In the genomic region with DNA sequence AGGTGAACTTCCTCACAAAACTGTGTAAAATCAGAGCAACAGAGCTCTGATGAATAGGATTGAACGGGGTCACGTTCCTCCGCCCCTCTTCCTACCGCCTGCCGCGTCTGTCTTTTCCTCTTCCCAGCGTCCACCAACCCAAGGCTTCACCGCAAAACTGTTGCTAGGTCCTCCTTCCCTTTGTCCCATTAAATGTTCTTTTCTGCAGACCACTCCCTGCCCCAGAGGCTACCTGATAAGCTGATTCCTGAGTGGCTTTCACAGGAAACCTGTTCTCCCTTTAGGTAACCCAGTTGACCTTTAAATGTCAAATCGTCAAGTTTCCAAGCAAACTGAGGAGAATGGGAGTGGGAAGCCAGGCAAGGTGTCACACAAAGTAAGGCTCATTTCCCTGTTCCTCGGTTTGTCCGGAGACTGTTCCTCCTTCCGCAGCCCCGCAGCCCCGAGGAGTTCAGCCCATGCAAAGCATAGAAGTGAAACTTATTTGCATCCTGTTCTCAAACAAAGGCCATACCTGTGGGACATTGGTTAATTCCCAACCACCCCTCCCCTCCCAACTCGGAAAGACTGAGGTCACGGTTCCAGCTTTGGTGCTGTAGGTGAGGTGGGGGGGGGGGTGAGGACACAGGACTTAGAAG, we compare ENCODE assay signal across 12 mouse cellular contexts. TPM values are rescaled to one million over a fixed set of nuclear protein-coding genes. Genes with fewer than 3 reads are reported as not detected.
DNase-seq lines count a peak whose midpoint lies in the region; ATAC-seq and TF ChIP-seq lines count a peak whose summit lies in the region.
"Had no signal": no experiment of that assay in that cellular context is flagged by ENCODE, and none has a peak within 500 bp of the region (broad histone marks: within the 10 kb centered on the region; RNA-seq: fewer than 3 reads in every experiment).

No protein-coding gene starts in this region.

- H3K9ac ChIP-seq in heart, embryonic 12.5 days, result no peak overlapping the region
- H3K9ac ChIP-seq in ES-Bruce4 (ENCODE audit: low read depth, poor library complexity, severe bottlenecking), result 0 out of 2 replicates have a peak overlapping the region, but pooled peaks have one; percentile 37
- no peak overlapping the region for H3K9ac ChIP-seq in kidney, embryonic 15.5 days
- H3K9ac ChIP-seq: forebrain, embryonic 15.5 days; heart, embryonic 15.5 days; limb, embryonic 12.5 days had no signal

- no peak for DNase-seq in heart, postnatal 10 days
- peak; percentile 32 for DNase-seq in lung, postnatal 25 days (ENCODE audit: low spot score)
- no peak for DNase-seq in left cerebral cortex, adult 18-20 months (ENCODE audit: low spot score in 2 of 2)

- no peaks in the 10 kb centered on the region for H3K27me3 ChIP-seq in heart, embryonic 12.5 days (replicated peaks)
- H3K27me3 ChIP-seq in ES-Bruce4 (ENCODE audit: control insufficient read depth, insufficient read depth, low read length, poor library complexity, severe bottlenecking), result no peaks in the 10 kb centered on the region
- no peaks in the 10 kb centered on the region for H3K27me3 ChIP-seq in kidney, embryonic 15.5 days
- H3K27me3 ChIP-seq: forebrain, embryonic 15.5 days; heart, embryonic 15.5 days had no signal

- no peaks in the 10 kb centered on the region for H3K9me3 ChIP-seq in heart, embryonic 12.5 days (replicated peaks)
- H3K9me3 ChIP-seq in ES-Bruce4 (replicated peaks; ENCODE audit: control insufficient read depth, insufficient read depth, low read length, poor library complexity, severe bottlenecking), result no peaks in the 10 kb centered on the region
- no peaks in the 10 kb centered on the region for H3K9me3 ChIP-seq in kidney, embryonic 15.5 days (replicated peaks)
- H3K9me3 ChIP-seq: embryonic facial prominence, embryonic 10.5 days; forebrain, embryonic 15.5 days; heart, embryonic 15.5 days; limb, embryonic 12.5 days had no signal

- peak; percentile 44; the same call in 1 of the 2 replicates for TF ChIP-seq EP300 in ES-Bruce4 (IDR thresholded peaks at IDR 0.05; ENCODE audit: insufficient read depth, low read depth, low read length)

- H3K27ac ChIP-seq in heart, embryonic 12.5 days (ENCODE audit: poor library complexity, severe bottlenecking), result no peak overlapping the region
- peak overlapping the region; percentile 90 for H3K27ac ChIP-seq in ES-Bruce4 (ENCODE audit: insufficient read depth, low read length)
- H3K27ac ChIP-seq in kidney, embryonic 15.5 days, result peak overlapping the region; percentile 82
- H3K27ac ChIP-seq: embryonic facial prominence, embryonic 10.5 days; forebrain, embryonic 15.5 days; heart, embryonic 15.5 days; limb, embryonic 12.5 days had no signal

- TF ChIP-seq CTCF in ES-Bruce4 (IDR thresholded peaks at IDR 0.05; ENCODE audit: low read depth, low read length), result no peak

- H3K4me2 ChIP-seq in heart, embryonic 12.5 days, result peak overlapping the region; percentile 4
- peak overlapping the region; percentile 27; the same call in 1 of the 2 replicates for H3K4me2 ChIP-seq in kidney, embryonic 15.5 days
- H3K4me2 ChIP-seq: forebrain, embryonic 15.5 days; heart, embryonic 15.5 days; limb, embryonic 12.5 days had no signal

- H3K36me3 ChIP-seq in heart, embryonic 12.5 days, result no peaks in the 10 kb centered on the region
- no peaks in the 10 kb centered on the region for H3K36me3 ChIP-seq in ES-Bruce4 (ENCODE audit: control insufficient read depth, insufficient read depth, low read length, poor library complexity, severe bottlenecking)
- no peaks in the 10 kb centered on the region for H3K36me3 ChIP-seq in kidney, embryonic 15.5 days
- H3K36me3 ChIP-seq: embryonic facial prominence, embryonic 10.5 days; forebrain, embryonic 15.5 days; heart, embryonic 15.5 days; limb, embryonic 12.5 days had no signal

- WGBS in heart, embryonic 12.5 days, result 36% methylated on average over 16 of the region's 16 CpGs
- 39% methylated on average over 16 of the region's 16 CpGs for WGBS in kidney, embryonic 15.5 days

- H3K4me1 ChIP-seq in heart, embryonic 12.5 days (replicated peaks), result peaks cover 18% of the 10 kb centered on the region
- peaks cover 2% of the 10 kb centered on the region for H3K4me1 ChIP-seq in ES-Bruce4 (ENCODE audit: control insufficient read depth, insufficient read depth, low read length)
- H3K4me1 ChIP-seq in kidney, embryonic 15.5 days, result peaks cover 21% of the 10 kb centered on the region
- H3K4me1 ChIP-seq: forebrain, embryonic 15.5 days had no signal

- H3K4me3 ChIP-seq in heart, embryonic 12.5 days, result no peak overlapping the region
- H3K4me3 ChIP-seq in ES-Bruce4 (ENCODE audit: low read depth, low read length), result peak overlapping the region; percentile 21
- H3K4me3 ChIP-seq in kidney, embryonic 15.5 days (replicated peaks), result no peak overlapping the region
- H3K4me3 ChIP-seq: embryonic facial prominence, embryonic 10.5 days; forebrain, embryonic 15.5 days; heart, embryonic 15.5 days; limb, embryonic 12.5 days had no signal

- intact Hi-C loops in heart, postnatal 10 days (cut with DNase I), result no loop called here

- no peak for TF ChIP-seq POLR2A in ES-Bruce4 (IDR thresholded peaks at IDR 0.05; ENCODE audit: insufficient read depth, low read length)

- ATAC-seq in heart, embryonic 12.5 days (ENCODE audit: insufficient number of reproducible peaks, low FRiP score), result no peak
- peak; percentile 34; the same call in 1 of the 2 replicates for ATAC-seq in kidney, embryonic 15.5 days (replicated peaks; ENCODE audit: low FRiP score)
- ATAC-seq in CD4-positive, CD25-positive, alpha-beta regulatory T cell, adult 4 months, result no peak
- ATAC-seq in frontal cortex, adult (ENCODE audit: low TSS enrichment), result no peak
- ATAC-seq: forebrain, embryonic 15.5 days had no signal

RNA-seq across cellular contexts. Expression of a gene that starts 1.1 kb away (rescaled TPM):
- polyA plus RNA-seq in heart, embryonic 12.5 days (2016; fragmentation: Nextera tagmentation; extraction: Ambion mirVana), result 0.29 and 0.31 TPM in 2 replicates
- total RNA-seq in heart, postnatal 10 days (2021), result not detected
- polyA plus RNA-seq in ES-Bruce4 (2011; ENCODE audit: insufficient read depth, insufficient read length, low read depth, missing spikeins), result 0.67 and 2.3 TPM in 2 replicates
- polyA plus RNA-seq in kidney, embryonic 15.5 days (2015; fragmentation: Nextera tagmentation; extraction: Ambion mirVana), result 0.42 and 0.65 TPM in 2 replicates
- not detected for polyA plus RNA-seq in CD4-positive, CD25-positive, alpha-beta regulatory T cell, adult 4 months (2017; shearing (Covaris generic))
- not detected for total RNA-seq in left cerebral cortex, adult 18-20 months (2021)
- polyA plus RNA-seq: embryonic facial prominence, embryonic 10.5 days; limb, embryonic 12.5 days had no signal
